Mouse (Mus musculus) lung, adult 18-20 months (tissue): Measurements from ENCODE around the gene Barhl2.

Experiments used
- DNase-seq, 2 experiments: peaks; one replicate each; pipeline ENCODE4 v3.0.0; 2022; ENCODE audit warnings: mixed read lengths in 2 of 2

The Barhl2 gene

GRCm38 (mm10) chr5:106454411-106455105, 3.4 kb downstream of the Barhl2 start:
- DNase-seq: no peak

- DNase-seq: no peak
Measured at GRCm38 (mm10) chr5:106453886-106454321, 4.1 kb downstream of the Barhl2 start.

- DNase-seq: no peak
Measured at GRCm38 (mm10) chr5:106453181-106453885, 4.6 kb downstream of the Barhl2 start.

- DNase-seq: no peak
Measured at GRCm38 (mm10) chr5:106452686-106453085, 5.3 kb downstream of the Barhl2 start.

GRCm38 (mm10) chr5:106451681-106452440, 6.1 kb downstream of the Barhl2 start:
- DNase-seq: no peak

GRCm38 (mm10) chr5:106450426-106451160, 7.4 kb downstream of the Barhl2 start:
- no peak for DNase-seq

GRCm38 (mm10) chr5:106449720-106450425, 8.1 kb downstream of the Barhl2 start:
- no peak for DNase-seq

GRCm38 (mm10) chr5:106448798-106449125, 9.2 kb downstream of the Barhl2 start:
- no peak for DNase-seq

- no peak for DNase-seq
Measured at GRCm38 (mm10) chr5:106447951-106448797, 9.8 kb downstream of the Barhl2 start.

GRCm38 (mm10) chr5:106447091-106447820, 10.7 kb downstream of the Barhl2 start:
- no peak for DNase-seq

GRCm38 (mm10) chr5:106446593-106446992, 11.4 kb downstream of the Barhl2 start:
- DNase-seq: no peak

- DNase-seq: no peak
Measured at GRCm38 (mm10) chr5:106445681-106446080, 12.3 kb downstream of the Barhl2 start.

- DNase-seq: no peak
Measured at GRCm38 (mm10) chr5:106438916-106439315, 19.1 kb downstream of the Barhl2 start.

GRCm38 (mm10) chr5:106426069-106426468, 31.9 kb downstream of the Barhl2 start:
- DNase-seq: no peak

- DNase-seq: no peak
Measured at GRCm38 (mm10) chr5:106420871-106421270, 37.1 kb downstream of the Barhl2 start.

- no peak for DNase-seq
Measured at GRCm38 (mm10) chr5:106420370-106420769, 37.6 kb downstream of the Barhl2 start.

- DNase-seq: no peak
Measured at GRCm38 (mm10) chr5:106417210-106417609, 40.8 kb downstream of the Barhl2 start.

- DNase-seq: no peak
Measured at GRCm38 (mm10) chr5:106416550-106416949, 41.4 kb downstream of the Barhl2 start.

- DNase-seq: no peak
Measured at GRCm38 (mm10) chr5:106415734-106416133, 42.2 kb downstream of the Barhl2 start.

- DNase-seq: no peak
Measured at GRCm38 (mm10) chr5:106402761-106403160, 55.2 kb downstream of the Barhl2 start.
